Mouse (Mus musculus) bone marrow macrophage, adult 2 months (primary cell): ENCODE results near the gene Qsox1.

ENCODE experiments used
- CTCF ChIP-seq: IDR thresholded peaks from 2 replicates; pipeline ENCODE4 v1.5.1; 2012; ENCODE audit warnings: low read depth, mild to moderate bottlenecking, low read length, moderate library complexity
- POLR2A ChIP-seq: IDR thresholded peaks from 2 replicates; pipeline ENCODE4 v1.6.1; 2012; ENCODE audit warnings: mild to moderate bottlenecking, low read depth, low read length, borderline replicate concordance

DNA sequence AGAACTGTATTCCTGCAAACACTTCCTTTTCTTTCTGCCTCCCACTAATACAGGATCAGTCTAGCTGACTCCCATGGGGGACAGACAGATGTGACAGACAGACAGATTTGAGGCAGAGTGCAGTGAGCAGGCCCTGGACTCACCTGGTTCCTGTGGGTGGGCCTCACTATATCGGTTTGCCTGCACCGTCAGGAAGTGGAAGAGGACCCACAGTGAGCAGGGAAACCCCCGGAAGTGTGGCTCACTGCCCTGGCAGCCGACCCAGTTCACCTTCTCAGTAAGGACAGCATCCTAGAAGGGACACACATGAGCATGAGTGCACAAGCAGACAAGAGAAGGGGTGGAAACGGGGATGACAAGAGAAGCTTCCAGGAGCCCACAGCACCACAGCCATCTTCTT, 30.3 kb downstream of the Qsox1 start:
- no peak for TF ChIP-seq POLR2A
- TF ChIP-seq CTCF: no peak
